Mouse (Mus musculus) cortical plate, adult 2 months (tissue): ENCODE results near the gene Cbx2.

Experiments
- CTCF ChIP-seq: fragments of 200-500 bp; IDR thresholded peaks from 2 replicates; pipeline ENCODE4 v1.5.1; 2011; ENCODE audit warnings: mild to moderate bottlenecking, control low read depth, low read length; ENCODE audit not compliant: insufficient read depth; ENCODE audit errors: extremely low read depth
- POLR2A ChIP-seq: fragments of 200-500 bp; IDR thresholded peaks from 2 replicates; pipeline ENCODE4 v1.6.1; 2011; ENCODE audit warnings: mild to moderate bottlenecking, low read length, control low read depth; ENCODE audit not compliant: insufficient read depth; ENCODE audit errors: extremely low read depth

GRCm38 (mm10) chr11:119046601-119047245, 24.0 kb downstream of the Cbx2 start:
- no peak for TF ChIP-seq CTCF
- no peak for TF ChIP-seq POLR2A
